Mouse (Mus musculus) ZHBTc4 (cell line): ENCODE measurements around the gene Ube2q2.
"Not testable (repeated sequence)": the region's sequence is repeated elsewhere in the genome, so short reads cannot be mapped to it uniquely, and the experiment has no call there.

Experiments
- DNase-seq: peaks from one replicate; pipeline ENCODE4 v3.0.0-alpha.2; 2011; ENCODE audit warnings: low read depth, low spot score

Ube2q2 gene

DNA sequence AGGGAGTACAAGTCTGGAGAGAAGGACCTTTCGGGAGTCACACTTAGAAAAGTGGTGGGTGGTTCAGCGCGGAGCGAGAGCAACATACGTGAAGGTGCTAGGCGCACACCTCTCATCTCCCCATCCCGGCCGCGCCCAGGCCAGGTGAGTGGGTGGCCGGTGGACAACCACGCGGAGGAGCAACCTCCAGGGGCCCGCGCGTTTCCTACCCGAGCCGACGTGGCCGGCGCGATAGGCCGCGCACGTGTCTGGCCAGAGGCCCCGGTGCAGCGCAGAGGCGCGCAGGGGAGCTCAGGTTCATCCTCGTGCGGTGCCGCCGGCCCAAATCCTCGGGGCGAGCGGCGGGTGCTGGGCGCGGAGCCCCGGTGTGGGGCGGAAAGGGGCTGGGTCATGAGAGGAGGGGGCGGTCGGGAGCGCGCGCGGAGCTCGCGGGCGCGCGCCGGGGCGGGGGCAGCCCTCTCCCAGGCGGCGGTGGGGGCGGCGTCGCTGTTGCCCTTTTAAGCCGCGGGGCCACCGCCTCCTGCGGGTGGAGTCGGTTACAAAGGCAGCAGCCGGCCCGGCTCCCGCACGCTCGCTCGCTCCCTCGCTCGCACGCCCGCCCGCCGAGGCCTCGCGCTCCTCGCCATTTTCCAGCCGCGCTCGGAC is at the start of gene Ube2q2:
Ube2q2 (plus strand) TSS at position 1 of the 645 bp plus-strand sequence.
- peak; percentile 94 for DNase-seq

DNA sequence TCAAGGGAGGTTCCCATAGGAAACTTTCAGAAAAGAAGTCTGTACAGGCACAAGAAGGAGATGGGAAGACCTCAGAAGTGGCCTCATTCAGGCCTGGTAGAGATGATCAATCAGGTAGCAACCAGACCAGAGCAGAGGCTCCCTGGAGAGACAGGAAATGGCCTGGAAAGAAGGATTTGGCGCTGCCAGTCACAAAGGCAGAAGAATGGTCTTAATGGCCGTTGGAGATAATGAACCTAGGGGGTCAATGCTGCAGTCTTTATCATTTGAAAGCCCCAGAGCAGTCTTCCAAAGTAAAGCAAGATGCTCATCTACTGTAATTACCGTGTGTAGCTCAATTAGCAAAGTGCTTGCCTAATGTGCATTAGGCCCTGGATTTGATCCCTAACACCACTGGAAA is 47.5 kb upstream of the Ube2q2 start:
- peak; percentile 70 for DNase-seq

GRCm38 (mm10) chr9:55102186-55102835 is 46.3 kb upstream of the Ube2q2 start:
- peak; percentile 42 for DNase-seq

DNA sequence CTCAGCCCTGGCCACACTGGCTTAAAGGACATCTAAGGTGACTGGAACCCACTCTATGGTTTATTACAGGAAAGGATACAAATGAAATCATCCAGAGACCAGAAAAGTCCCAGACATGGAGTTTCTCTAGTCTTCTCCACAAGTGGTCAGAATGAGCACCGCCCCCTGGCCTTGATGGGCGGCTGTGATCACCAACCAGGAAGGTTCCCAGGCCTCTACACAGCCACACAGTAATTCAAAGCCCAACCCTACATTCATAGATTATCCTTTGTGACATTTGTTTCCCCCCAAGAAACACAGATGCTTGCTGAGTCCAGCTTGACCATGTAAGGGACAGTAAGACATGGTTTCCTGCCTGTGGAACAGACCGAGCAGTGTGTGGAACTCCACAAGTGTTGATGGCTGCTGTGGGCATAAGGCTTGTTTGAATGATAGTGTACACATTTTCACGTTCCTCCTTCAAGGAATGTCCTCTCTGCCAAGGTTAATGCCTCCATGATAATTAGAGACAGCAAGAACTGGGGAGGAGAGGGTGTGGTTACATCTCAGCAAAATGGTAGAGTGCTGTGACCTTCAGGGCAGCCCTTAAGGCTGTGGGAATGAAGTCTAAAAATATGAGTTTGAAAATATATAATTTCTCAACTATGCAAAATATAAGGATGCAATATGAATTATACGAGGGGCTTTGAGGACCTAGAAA is 45.6 kb upstream of the Ube2q2 start:
- peak; percentile 80 for DNase-seq

- peak; percentile 96 for DNase-seq
Observed at GRCm38 (mm10) chr9:55110059-55110834, 38.4 kb upstream of the Ube2q2 start.

DNA sequence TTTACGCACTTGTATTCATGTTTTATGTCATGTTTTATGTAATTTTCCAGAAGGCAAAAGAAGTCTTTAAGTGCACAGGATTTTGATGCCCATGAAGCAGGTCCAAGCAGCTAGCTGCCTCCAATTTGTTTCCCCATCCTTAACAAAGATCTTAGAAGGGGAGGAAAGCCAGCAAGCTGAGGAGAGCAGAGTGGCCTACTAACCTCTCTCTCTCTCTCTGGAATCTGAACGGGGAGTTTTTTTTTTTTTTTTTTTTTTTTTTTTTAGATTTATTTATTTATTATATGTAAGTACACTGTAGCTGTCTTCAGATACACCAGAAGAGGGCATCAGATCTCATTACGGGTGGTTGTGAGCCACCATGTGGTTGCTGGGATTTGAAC is 37.8 kb upstream of the Ube2q2 start:
- not testable (repeated sequence) for DNase-seq

DNA sequence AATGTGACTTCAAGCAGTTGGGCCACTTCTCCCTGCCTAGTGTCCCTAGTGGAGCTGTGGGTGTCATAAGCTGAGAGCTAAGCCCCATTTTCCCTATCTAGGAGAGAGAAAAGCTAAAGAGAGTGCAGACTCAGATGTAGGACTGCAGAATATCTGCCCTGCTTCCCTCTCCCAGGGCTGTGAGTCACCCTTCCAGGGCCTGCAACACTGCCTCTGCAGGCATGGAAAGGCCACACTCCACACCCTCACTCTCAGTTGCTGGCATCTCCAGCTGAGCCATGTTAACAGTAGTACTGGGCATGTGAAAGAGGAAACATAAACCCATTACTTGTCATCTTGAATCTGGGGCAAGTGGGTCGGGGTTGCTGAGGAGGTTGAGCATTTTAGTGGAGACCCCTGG is 33.9 kb upstream of the Ube2q2 start:
- DNase-seq, result peak; percentile 33

- DNase-seq, result peak; percentile 46
Observed at GRCm38 (mm10) chr9:55117293-55118055, 31.2 kb upstream of the Ube2q2 start.

DNA sequence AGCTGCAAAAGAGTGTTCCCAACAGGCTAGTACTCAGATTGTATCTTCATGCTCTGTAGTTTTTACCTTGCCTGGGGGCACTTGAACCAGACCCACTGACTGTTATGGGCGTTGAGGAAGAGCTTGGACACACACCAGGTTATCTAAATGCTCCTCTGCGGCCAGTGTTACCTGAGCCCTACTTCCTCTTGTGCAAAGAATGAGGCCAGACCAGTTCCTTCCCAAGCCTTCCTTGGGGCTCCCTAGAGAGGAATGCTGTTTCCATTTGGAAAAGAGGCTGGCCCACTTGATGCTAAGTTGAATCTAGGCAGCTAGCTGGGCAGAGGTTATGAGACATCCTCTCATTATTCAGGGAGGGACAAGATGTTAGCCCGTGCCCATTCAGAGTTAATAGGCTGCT is 26.1 kb upstream of the Ube2q2 start:
- no peak for DNase-seq

GRCm38 (mm10) chr9:55125735-55126134 is 22.9 kb upstream of the Ube2q2 start:
- no peak for DNase-seq

DNA sequence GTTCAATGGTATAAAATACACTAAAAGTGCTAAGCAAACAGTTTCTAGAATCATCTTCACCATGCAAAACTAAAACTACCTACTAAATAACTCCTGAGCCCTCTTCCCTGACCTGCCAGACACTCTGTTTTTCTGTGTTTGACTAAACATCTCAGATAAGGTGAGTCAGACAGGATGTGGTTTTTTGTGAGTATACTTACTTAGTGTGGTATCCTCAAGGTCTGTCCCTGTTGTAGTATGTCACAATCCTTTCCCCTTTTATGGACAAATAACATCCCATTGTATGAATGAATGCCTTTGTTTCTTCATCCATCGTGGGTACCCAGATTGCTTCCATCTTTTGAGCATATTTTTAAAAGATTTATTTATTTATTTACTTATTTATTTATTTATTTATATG is 22.4 kb upstream of the Ube2q2 start:
- DNase-seq, result no peak

DNA sequence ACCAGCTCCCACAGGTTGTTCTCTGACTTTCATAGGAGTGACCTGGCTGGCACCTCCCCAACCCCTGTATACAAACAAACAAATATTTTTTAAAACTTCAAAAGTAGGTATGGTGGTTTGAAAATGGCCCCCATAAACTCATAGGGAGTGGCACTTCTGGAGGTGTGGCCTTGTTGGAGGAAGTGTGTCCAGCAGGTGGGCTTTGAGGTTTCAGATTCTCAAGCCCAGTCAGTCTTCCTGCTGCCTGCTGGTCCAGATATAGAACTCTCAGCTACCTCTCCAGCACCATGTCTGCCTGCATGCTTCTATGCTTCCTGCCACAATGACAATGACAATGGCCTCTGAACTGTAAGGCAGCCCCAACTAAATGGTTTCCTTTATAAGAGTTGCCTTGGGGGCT is 16.8 kb upstream of the Ube2q2 start:
- DNase-seq, result no peak

DNA sequence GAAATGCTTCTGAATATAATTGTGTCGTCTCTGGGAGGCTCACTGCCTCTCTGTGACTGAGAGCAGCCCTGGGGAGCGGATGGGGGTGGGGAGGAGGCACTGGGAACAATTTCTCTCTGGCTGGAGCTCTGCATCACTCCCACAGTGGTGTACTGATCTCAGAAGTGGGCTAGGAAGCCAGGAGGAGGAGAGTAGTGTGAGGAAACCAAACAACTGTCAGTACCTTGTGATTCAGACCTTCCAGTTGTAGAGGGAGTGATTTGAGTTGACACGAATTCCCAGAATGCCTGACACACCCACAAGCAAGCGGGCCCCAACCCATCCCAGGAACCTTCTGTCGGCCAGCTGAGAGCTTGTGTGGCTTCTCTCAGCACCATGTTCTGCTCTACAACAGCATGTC is 12.1 kb upstream of the Ube2q2 start:
- peak; percentile 86 for DNase-seq

GRCm38 (mm10) chr9:55137112-55137511 is 11.5 kb upstream of the Ube2q2 start:
- DNase-seq, result no peak

- no peak for DNase-seq
Observed at GRCm38 (mm10) chr9:55139958-55140357, 8.7 kb upstream of the Ube2q2 start.

DNA sequence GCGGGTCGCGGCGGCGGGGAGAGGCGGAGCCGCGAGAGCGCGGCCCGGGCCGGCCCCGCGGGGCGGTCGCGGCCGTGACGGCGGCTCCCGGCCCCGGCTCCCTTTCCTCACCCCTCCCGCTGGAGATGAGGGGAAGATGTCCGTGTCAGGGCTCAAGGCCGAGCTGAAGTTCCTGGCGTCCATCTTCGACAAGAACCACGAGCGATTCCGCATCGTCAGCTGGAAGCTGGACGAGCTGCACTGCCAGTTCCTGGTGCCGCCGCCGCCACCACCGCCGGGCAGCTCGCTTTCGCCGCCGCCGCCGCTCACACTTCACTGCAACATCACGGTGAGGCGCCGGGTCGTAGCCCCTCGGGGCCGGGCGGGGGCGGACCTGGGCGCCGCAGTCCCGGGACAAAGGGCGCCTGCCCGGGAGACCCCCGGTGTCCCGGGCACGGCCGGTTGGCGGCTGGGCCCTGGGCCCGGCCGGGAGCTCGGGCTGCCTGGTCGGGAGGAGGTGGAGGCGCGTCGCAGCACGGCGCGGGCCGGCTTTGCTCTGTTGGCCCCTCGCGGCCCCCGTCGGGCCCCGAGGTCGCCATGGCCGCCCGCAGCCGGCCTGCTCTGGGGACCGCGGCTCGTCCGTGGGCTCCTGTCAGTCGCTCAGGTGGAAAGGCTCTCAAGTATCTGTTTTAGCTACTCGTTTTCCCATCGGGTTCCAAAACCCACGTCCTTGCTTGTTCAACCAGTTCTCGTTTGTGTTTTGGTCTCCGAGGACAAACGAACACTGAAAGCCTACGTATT is 1.0 kb downstream of the Ube2q2 start:
- peak; percentile 77 for DNase-seq

DNA sequence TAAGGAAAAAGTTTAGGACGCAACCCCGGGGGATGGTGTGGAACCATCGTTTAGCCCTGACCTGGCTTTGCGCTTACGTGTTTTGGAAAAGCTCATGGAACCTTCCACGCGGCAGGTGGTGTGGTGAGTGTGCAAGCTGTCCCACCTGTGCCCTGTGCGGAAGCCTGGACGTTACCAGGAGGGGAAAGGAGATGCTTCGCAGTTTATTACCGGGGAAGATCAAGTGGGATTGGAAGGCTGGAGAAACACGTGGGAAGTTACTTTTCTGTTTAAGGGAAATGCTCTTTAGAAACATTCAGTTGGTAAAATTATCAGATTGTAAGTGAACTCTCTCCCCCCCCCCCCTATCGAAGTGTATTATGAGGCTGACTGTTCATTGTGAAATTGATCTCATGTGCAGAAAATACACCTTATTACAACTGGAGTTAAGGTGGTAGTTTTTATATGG is 1.6 kb downstream of the Ube2q2 start:
- no peak for DNase-seq

DNA sequence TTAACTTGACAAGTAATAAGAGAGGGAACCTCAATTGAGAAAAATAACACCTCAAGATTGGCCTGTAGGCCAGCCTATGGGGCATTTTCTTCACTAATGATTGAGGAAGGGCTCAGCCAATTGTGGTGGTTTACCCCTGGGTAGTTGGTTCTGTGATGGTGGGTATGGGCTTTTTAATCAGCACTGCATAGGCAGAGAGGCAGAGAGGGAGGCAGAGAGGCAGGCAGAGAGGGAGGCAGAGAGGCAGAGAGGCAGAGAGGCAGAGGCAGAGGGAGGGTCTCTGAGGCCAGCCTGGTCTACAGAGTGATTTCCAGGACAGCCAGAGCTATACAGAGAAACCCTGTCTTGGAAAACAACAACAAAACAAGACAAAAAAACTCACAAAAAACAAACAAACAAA is 2.4 kb downstream of the Ube2q2 start:
- no peak for DNase-seq

DNA sequence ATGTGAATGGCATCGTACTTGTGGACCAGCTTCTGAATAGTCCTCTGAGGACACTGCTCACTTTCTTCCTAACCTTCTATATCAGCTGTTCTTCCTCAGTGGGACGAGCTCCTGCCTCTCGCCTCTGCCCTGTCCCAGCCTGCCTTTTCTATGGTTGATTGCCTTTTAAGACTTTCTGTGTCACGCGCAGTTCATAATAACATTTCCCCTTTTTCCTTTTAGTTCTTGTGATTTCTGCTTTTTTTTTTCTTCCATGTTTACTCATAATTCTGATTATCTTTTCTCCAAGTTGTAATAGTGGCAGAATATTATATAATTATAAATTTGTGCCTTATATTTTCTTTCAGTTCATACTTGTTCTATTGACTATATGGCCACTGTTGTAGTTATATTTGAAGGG is 4.3 kb downstream of the Ube2q2 start:
- no peak for DNase-seq

GRCm38 (mm10) chr9:55170655-55171412 is 22.2 kb downstream of the Ube2q2 start:
- no peak for DNase-seq
